In genomic region chr5:73431581-73431980, GRCm38 (mm10) we compare ENCODE assay signal across 8 mouse cellular contexts. TPM values are rescaled to one million over a fixed set of nuclear protein-coding genes. Genes with fewer than 3 reads are reported as not detected.
DNase-seq lines count a peak whose midpoint lies in the region; ATAC-seq and TF ChIP-seq lines count a peak whose summit lies in the region.

No protein-coding gene starts in this region.

- WGBS in kidney, postnatal 0 days: 23% methylated on average over 14 of the region's 14 CpGs
- 24% methylated on average over 14 of the region's 14 CpGs for WGBS in liver, embryonic 11.5 days
- WGBS in neural tube, embryonic 15.5 days: 15% methylated on average over 14 of the region's 14 CpGs

- no peaks in the 10 kb centered on the region for H3K9me3 ChIP-seq in kidney, postnatal 0 days (replicated peaks; ENCODE audit: low read length)
- no peaks in the 10 kb centered on the region for H3K9me3 ChIP-seq in liver, embryonic 11.5 days (ENCODE audit: control insufficient read depth, low read length)
- no peaks in the 10 kb centered on the region for H3K9me3 ChIP-seq in neural tube, embryonic 15.5 days (replicated peaks)

- no peaks in the 10 kb centered on the region for H3K36me3 ChIP-seq in kidney, postnatal 0 days (ENCODE audit: insufficient read depth, low read length)
- H3K36me3 ChIP-seq in liver, embryonic 11.5 days (ENCODE audit: control insufficient read depth, insufficient read depth, low read length): no peaks in the 10 kb centered on the region
- H3K36me3 ChIP-seq in neural tube, embryonic 15.5 days: no peaks in the 10 kb centered on the region

- no peak overlapping the region for H3K4me3 ChIP-seq in kidney, postnatal 0 days (replicated peaks; ENCODE audit: low read depth, low read length)
- H3K4me3 ChIP-seq in liver, embryonic 11.5 days (ENCODE audit: low read depth, low read length): no peak overlapping the region
- H3K4me3 ChIP-seq in neural tube, embryonic 15.5 days (replicated peaks): no peak overlapping the region

- peak; percentile 91 for TF ChIP-seq CTCF in kidney, postnatal 0 days (IDR thresholded peaks at IDR 0.05; ENCODE audit: low read depth)

- no peak for ATAC-seq in kidney, postnatal 0 days (replicated peaks; ENCODE audit: low FRiP score, low read depth)
- ATAC-seq in liver, embryonic 11.5 days (replicated peaks; ENCODE audit: low FRiP score): no peak
- peak; percentile 84; the same call in 1 of the 2 replicates for ATAC-seq in neural tube, embryonic 15.5 days (ENCODE audit: low FRiP score)

- H3K4me1 ChIP-seq in kidney, postnatal 0 days (replicated peaks; ENCODE audit: insufficient read depth, low read length): no peaks in the 10 kb centered on the region
- no peaks in the 10 kb centered on the region for H3K4me1 ChIP-seq in liver, embryonic 11.5 days (replicated peaks; ENCODE audit: control insufficient read depth, insufficient read depth, low read length)
- H3K4me1 ChIP-seq in neural tube, embryonic 15.5 days: peaks cover 4% of the 10 kb centered on the region

- H3K27ac ChIP-seq in kidney, postnatal 0 days: no peak overlapping the region
- no peak overlapping the region for H3K27ac ChIP-seq in liver, embryonic 11.5 days (ENCODE audit: low read depth, low read length)
- H3K27ac ChIP-seq in neural tube, embryonic 15.5 days (replicated peaks): no peak overlapping the region

- DNase-seq in B cell, adult 2 months: peak; percentile 50 to 55
- DNase-seq in adrenal gland, postnatal 10 days: peak; percentile 86
- DNase-seq in embryo, embryonic 9.5 days (ENCODE audit: extremely low spot score): peak; percentile 67
- DNase-seq in heart, adult 8-10 months (ENCODE audit: low spot score): peak; percentile 63
- DNase-seq in kidney, postnatal 0 days (ENCODE audit: low spot score): peak; percentile 76
- peak; percentile 54 for DNase-seq in liver, embryonic 11.5 days (ENCODE audit: low spot score)
- DNase-seq in thymus, postnatal 0 days (ENCODE audit: low spot score): peak; percentile 59

- no peak overlapping the region for H3K4me2 ChIP-seq in kidney, postnatal 0 days (ENCODE audit: low read length)
- no peak overlapping the region for H3K4me2 ChIP-seq in liver, embryonic 11.5 days
- peak overlapping the region; percentile 32 for H3K4me2 ChIP-seq in neural tube, embryonic 15.5 days

- no peak overlapping the region for H3K9ac ChIP-seq in kidney, postnatal 0 days (ENCODE audit: low read depth, low read length)
- H3K9ac ChIP-seq in liver, embryonic 11.5 days (ENCODE audit: low read depth, low read length): no peak overlapping the region
- no peak overlapping the region for H3K9ac ChIP-seq in neural tube, embryonic 15.5 days (replicated peaks)

- H3K27me3 ChIP-seq in kidney, postnatal 0 days (ENCODE audit: insufficient read depth, low read length): no peaks in the 10 kb centered on the region
- H3K27me3 ChIP-seq in liver, embryonic 11.5 days (replicated peaks; ENCODE audit: control insufficient read depth, insufficient read depth, low read length): no peaks in the 10 kb centered on the region
- H3K27me3 ChIP-seq in neural tube, embryonic 15.5 days (replicated peaks): 0 out of 2 replicates have a peak, but pooled peaks cover 2% of the 10 kb centered on the region

RNA-seq across cellular contexts. Expression of gene Cwh43, which starts 25.7 kb away (rescaled TPM):
- total RNA-seq in adrenal gland, postnatal 10 days (2021): not detected
- total RNA-seq in heart, adult 8-10 months (2022): not detected
- polyA plus RNA-seq in kidney, postnatal 0 days (2015; fragmentation: Nextera tagmentation; extraction: Ambion mirVana): 5.9 TPM in 2 replicates
- not detected in 2 replicates for polyA plus RNA-seq in liver, embryonic 11.5 days (2014; fragmentation: Nextera tagmentation; extraction: Ambion mirVana)
- polyA plus RNA-seq in neural tube, embryonic 15.5 days (2015; fragmentation: Nextera tagmentation; extraction: Ambion mirVana): 0.45 and 0.56 TPM in 2 replicates
- polyA plus RNA-seq in thymus, postnatal 0 days (2015; fragmentation: Nextera tagmentation; extraction: Ambion mirVana): 0.14 and 0.35 TPM in 2 replicates

RNA-seq across cellular contexts. Expression of gene Dcun1d4, which starts 49.2 kb away (rescaled TPM):
- total RNA-seq in adrenal gland, postnatal 10 days (2021): 10 to 100 TPM; 27.9 to 32.0 TPM
- total RNA-seq in heart, adult 8-10 months (2022): 10 to 100 TPM; 14.0 to 18.6 (median 17.7) TPM
- 22.0 and 23.8 TPM in 2 replicates for polyA plus RNA-seq in kidney, postnatal 0 days (2015; fragmentation: Nextera tagmentation; extraction: Ambion mirVana)
- 14.8 and 15.4 TPM in 2 replicates for polyA plus RNA-seq in liver, embryonic 11.5 days (2014; fragmentation: Nextera tagmentation; extraction: Ambion mirVana)
- polyA plus RNA-seq in neural tube, embryonic 15.5 days (2015; fragmentation: Nextera tagmentation; extraction: Ambion mirVana): 43.6 and 50.1 TPM in 2 replicates
- polyA plus RNA-seq in thymus, postnatal 0 days (2015; fragmentation: Nextera tagmentation; extraction: Ambion mirVana): 5.9 and 8.8 TPM in 2 replicates
